Mouse (Mus musculus): Measurements from ENCODE around the gene Mfsd11.
A peak's percentile ranks its signal among the peaks of the same experiment; 100 is the strongest.

The Mfsd11 gene

DNA sequence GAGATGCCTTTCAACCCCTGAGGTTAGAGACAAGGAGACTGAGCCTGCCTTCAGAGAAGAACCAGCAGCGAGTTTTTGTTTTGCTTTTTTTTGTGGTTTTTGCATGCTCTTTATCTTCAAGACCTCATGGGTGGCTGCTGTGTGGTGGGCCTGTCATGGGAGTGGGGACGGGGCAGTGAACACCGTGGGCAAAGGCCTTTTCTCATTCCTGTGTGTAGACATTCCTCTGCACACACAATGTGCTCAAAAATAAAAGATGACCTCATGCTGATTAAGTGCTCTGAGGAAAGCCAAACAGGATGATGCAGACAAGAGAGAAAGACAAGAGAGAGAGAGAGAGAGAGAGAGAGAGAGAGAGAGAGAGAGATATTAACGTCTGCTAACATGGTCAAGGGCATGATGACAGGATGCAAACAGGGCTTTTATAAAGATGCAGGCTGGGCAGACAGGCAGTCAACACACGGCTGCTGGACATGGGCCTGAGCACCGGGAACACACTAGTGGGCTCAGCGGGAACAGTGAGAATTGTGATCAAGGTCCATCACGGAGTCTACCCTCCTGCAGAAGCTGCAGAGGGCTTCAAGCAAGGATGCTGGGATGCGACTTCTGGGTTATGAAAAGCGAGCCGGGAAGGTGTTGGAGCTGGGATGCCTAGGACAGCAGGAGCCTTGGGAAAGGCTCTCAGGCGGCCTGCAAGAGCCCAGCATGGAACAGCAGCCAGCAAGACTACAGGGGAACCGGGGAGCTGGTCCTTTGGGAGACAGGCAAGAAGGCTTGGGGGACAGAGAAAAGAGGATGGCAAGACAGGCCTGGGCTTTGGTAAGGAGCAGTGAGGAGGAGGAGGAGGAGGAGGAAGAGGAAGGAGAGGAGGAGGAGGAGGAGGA is 30.9 kb upstream of the Mfsd11 start:
- no peak for DNase-seq (ENCODE audit: low read depth, low spot score)

GRCm38 (mm10) chr11:116822215-116822614 is 30.0 kb upstream of the Mfsd11 start:
- no peak for DNase-seq (ENCODE audit: low read depth, low spot score)

- DNase-seq (ENCODE audit: low read depth, low spot score) = peak; percentile 56
Measured at GRCm38 (mm10) chr11:116822626-116823025, 29.6 kb upstream of the Mfsd11 start.

- DNase-seq (ENCODE audit: low read depth, low spot score) = no peak
Measured at GRCm38 (mm10) chr11:116823255-116823654, 29.0 kb upstream of the Mfsd11 start.

DNA sequence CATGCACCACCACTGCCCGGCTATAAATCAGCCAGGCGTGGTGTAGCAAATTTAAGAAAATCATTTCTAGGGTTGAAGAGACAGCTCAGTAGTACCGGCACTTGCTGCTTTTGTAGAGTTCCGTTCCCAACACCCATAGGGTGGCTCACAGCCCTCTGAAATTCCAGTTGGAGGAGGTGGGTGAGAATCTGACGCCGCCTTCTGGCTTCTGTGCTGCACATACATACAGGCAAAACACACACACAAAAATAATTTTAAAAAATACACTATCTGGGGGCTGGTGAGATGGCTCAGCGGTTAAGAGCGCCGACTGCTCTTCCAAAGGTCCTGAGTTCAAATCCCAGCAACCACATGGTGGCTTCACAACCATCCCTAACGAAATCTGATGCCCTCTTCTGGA is 28.4 kb upstream of the Mfsd11 start:
- peak; percentile 43 for DNase-seq (ENCODE audit: low read depth, low spot score)

GRCm38 (mm10) chr11:116825230-116825629 is 27.0 kb upstream of the Mfsd11 start:
- no peak for DNase-seq (ENCODE audit: low read depth, low spot score)

- no peak for DNase-seq (ENCODE audit: low read depth, low spot score)
Measured at GRCm38 (mm10) chr11:116826550-116827504, 25.4 kb upstream of the Mfsd11 start.

DNA sequence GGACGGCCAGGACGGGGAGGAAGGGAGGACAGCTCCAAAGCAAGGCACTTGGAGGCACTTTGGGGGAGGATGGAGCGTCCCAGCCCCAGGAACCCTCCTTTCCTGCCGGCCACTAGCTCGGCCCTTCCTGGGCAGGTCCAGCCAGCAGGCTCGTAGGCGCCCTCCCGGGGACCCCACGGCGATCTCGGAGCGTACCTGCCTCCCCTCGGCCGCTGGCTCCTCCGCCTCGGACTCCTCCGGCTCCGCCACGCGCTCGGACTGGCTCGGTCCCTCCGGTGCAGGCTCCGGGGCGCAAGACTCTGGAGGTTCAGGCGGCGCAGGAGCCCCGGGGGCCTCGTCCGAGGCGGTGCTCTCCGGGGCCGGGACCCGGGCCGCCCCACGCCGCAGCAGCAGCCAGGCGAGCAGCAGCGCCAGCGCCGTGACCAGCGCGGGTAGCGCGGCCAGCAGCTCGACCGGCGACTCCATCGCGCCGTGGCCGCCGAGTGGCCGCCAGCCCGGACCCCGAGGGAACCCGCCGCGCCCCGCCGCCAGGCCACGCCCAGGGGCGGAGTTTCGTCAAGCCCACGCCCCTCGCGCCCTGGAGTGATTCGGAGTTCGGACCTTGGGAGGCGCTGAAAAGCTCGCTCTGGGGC is 24.6 kb upstream of the Mfsd11 start, which contains the start of gene Mxra7:
Gene Mxra7, minus strand, starts transcription at position 513 of the 632 bp plus-strand sequence.
- DNase-seq (ENCODE audit: low read depth, low spot score) = no peak

GRCm38 (mm10) chr11:116832172-116832685 is 20.0 kb upstream of the Mfsd11 start:
- DNase-seq (ENCODE audit: low read depth, low spot score) = no peak

GRCm38 (mm10) chr11:116834954-116835353 is 17.3 kb upstream of the Mfsd11 start:
- DNase-seq (ENCODE audit: low read depth, low spot score) = no peak

GRCm38 (mm10) chr11:116836283-116836682 is 16.0 kb upstream of the Mfsd11 start:
- DNase-seq (ENCODE audit: low read depth, low spot score) = no peak

DNA sequence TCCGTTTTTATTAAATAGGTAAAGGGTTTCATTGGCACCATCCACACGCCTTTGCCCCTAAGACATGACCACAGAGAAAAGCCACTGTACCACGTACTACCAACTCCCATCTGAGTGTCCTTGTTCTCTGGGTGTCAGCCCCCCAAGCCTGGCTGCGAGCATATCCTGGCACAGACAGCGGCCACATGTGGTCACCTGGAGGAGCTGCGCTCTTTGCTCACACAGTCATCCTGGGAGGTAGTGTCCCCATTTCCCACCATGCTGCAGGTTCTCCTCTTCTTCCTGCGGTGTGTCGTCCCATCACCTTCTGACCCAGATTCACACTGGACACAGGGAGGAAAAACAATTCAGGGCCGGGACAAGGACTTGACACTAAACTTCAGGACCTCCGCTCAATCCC is 14.8 kb upstream of the Mfsd11 start:
- no peak for DNase-seq (ENCODE audit: low read depth, low spot score)

DNA sequence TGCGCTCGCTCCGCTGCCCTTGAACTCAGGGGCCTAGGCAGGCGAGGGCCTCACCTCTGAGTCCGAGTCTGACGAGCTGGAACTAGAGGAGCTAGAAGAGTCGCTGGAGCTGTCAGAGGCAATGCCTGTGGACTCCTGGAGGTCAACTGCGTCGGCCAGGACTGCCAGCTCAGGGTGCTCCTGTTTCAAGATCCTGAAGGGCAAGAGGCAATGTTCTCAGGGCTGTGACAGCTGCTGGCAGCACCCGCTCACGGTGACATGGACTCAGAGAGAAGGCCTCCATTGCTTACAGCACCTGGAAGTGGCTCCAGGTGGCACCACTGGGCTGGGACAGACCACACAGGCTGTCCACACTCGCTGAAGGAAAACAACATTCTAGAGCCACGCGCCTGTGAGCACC is 13.3 kb upstream of the Mfsd11 start:
- no peak for DNase-seq (ENCODE audit: low read depth, low spot score)

GRCm38 (mm10) chr11:116839601-116840000 is 12.6 kb upstream of the Mfsd11 start:
- no peak for DNase-seq (ENCODE audit: low read depth, low spot score)

- no peak for DNase-seq (ENCODE audit: low read depth, low spot score)
Measured at GRCm38 (mm10) chr11:116840748-116841147, 11.5 kb upstream of the Mfsd11 start.

DNA sequence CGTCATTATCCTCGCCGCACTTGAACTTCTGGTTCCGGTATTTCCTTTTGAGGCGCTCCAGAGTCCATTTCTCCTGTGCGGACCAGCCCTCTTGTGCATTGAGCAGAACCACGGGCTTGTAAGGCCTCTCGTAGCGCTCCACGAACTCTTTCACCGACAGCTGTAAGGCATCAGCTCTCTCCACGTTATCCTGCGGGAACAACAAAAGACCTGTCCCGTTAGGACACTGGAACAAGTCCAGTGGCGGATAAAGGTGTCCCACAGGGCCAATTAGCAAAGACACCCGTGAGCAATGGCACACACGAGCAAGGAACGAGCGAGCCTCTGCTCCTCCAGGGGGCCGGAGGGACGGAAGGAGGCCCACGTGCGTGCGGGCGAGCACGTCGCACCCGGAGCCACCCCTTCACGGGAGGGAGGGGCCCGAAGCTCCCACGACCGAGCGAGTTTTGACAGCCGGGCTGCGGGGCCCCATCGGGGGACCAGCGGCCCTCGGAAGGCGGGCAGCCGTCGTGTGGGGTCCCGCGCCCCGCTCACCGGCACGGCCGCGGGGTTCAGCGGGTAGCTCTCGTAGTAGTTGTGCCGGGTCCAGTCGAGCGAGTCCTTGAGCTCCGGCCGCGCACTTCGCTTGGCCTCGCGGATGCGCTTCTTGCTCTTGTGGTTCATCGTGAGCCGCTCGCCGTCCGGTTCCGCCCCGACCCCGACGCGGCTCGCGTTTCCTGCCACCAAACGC is 9.5 kb upstream of the Mfsd11 start:
- no peak for DNase-seq (ENCODE audit: low read depth, low spot score)

- peak; percentile 98 for DNase-seq (ENCODE audit: low read depth, low spot score)
Measured at GRCm38 (mm10) chr11:116843261-116844233, 8.7 kb upstream of the Mfsd11 start, which contains the start of the genes Mettl23 and Jmjd6. Gene Mettl23, plus strand, starts transcription at chr11:116843278. Gene Jmjd6, minus strand, starts transcription at chr11:116843449.

- DNase-seq (ENCODE audit: low read depth, low spot score) = no peak
Measured at GRCm38 (mm10) chr11:116846593-116847181, 5.6 kb upstream of the Mfsd11 start.

Measured in telencephalon, adult 2 months (tissue).